Mouse (Mus musculus) liver, embryonic 14.5 days (tissue): ENCODE measurements around the gene Cct2. TPM values are rescaled to one million over a fixed set of nuclear protein-coding genes. Genes with fewer than 3 reads are reported as not detected.

Experiments used
- ATAC-seq: fragments of 200-750 bp; cut with Nextera tagmentation; 2 replicates; pipeline ENCODE4 v1.8.0; 2017; ENCODE audit warnings: moderate number of reproducible peaks, mild to moderate bottlenecking, moderate library complexity; ENCODE audit not compliant: insufficient read depth
- DNase-seq, 3 experiments: peaks; one replicate each; pipeline ENCODE4 v3.0.0-alpha.2; 2012 to 2013; ENCODE audit warnings: low read depth in 3 of 3, low spot score in 3 of 3
- H3K27ac ChIP-seq: fragments of 300-500 bp; sonication (generic); 2 replicates; pipeline ENCODE4 v1.5.1; 2014; ENCODE audit warnings: moderate library complexity, mild to moderate bottlenecking, control low read depth, inconsistent platforms
- H3K27me3 ChIP-seq: fragments of 300-500 bp; sonication (generic); 2 replicates; pipeline ENCODE4 v1.6.1; 2014; ENCODE audit warnings: mild to moderate bottlenecking, low read length, moderate library complexity; ENCODE audit not compliant: control insufficient read depth, insufficient read depth
- H3K36me3 ChIP-seq: fragments of 300-500 bp; sonication (generic); replicated peaks from 2 replicates; pipeline ENCODE4 v1.6.1; 2014; ENCODE audit warnings: low read depth; ENCODE audit not compliant: control insufficient read depth, insufficient read depth
- H3K4me1 ChIP-seq, 2 experiments: fragments of 200-500 bp in 1 of 2; fragments of 300-500 bp in 1 of 2; sonication (generic) in 1 of 2; replicated peaks; 2 replicates each; pipeline ENCODE4 v1.6.1; 2012 to 2014; ENCODE audit warnings: antibody characterized with exemption in 1 of 2, inconsistent platforms in 1 of 2, low read length in 1 of 2; ENCODE audit not compliant: control insufficient read depth in 2 of 2, insufficient read depth in 2 of 2
- H3K4me2 ChIP-seq: fragments of 300-500 bp; sonication (generic); 2 replicates; pipeline ENCODE4 v1.6.1; 2014; ENCODE audit warnings: low read depth, mild to moderate bottlenecking, control low read depth, moderate library complexity
- H3K4me3 ChIP-seq, 2 experiments: fragments of 200-500 bp in 1 of 2; fragments of 300-500 bp in 1 of 2; sonication (generic) in 1 of 2; 2 replicates each; pipeline ENCODE4 v1.5.1; 2012 to 2014; ENCODE audit warnings: low read depth in 2 of 2, low read length in 2 of 2, mild to moderate bottlenecking in 2 of 2, control low read depth in 1 of 2, inconsistent platforms in 1 of 2, moderate library complexity in 1 of 2; ENCODE audit not compliant: insufficient read depth in 1 of 2
- H3K9ac ChIP-seq: fragments of 300-500 bp; sonication (generic); replicated peaks from 2 replicates; pipeline ENCODE4 v1.6.1; 2014; ENCODE audit warnings: mild to moderate bottlenecking, control low read depth, moderate library complexity
- H3K9me3 ChIP-seq: fragments of 300-500 bp; sonication (generic); 2 replicates; pipeline ENCODE4 v1.6.1; 2016; ENCODE audit warnings: low read length, mixed read lengths; ENCODE audit not compliant: control insufficient read depth
- CTCF ChIP-seq: IDR thresholded peaks from 2 replicates; pipeline ENCODE4 v1.5.1; 2016; ENCODE audit warnings: antibody characterized with exemption, low read depth, control low read depth
- EP300 ChIP-seq: IDR thresholded peaks from 2 replicates; pipeline ENCODE4 v1.6.1; 2016; ENCODE audit warnings: antibody characterized with exemption, low read depth
- WGBS: fragments of 180-500 bp; shearing (Covaris S2); extraction: QIAGEN DNeasy Blood & Tissue Kit; methylation state at CpG from one replicate; pipeline ENCODE4 v1.1.7; 2014; ENCODE audit not compliant: insufficient replicate concordance; 5-methylcytosine and 5-hydroxymethylcytosine counted together
- polyA plus RNA-seq, 2 experiments: library from polyadenylated mRNA; depleted of rRNA in 1 of 2; stranded (reverse) in 1 of 2; unstranded in 1 of 2; fragments of >200 nt; fragmentation: Nextera tagmentation in 1 of 2; extraction: Ambion mirVana in 1 of 2; gene quantifications; 2 replicates each; pipeline versions ENCODE4 v1.2.1 to v1.2.3; 2012 to 2014

The Cct2 gene
- polyA plus RNA-seq, 2 experiments, result 137 to 170 TPM

DNA sequence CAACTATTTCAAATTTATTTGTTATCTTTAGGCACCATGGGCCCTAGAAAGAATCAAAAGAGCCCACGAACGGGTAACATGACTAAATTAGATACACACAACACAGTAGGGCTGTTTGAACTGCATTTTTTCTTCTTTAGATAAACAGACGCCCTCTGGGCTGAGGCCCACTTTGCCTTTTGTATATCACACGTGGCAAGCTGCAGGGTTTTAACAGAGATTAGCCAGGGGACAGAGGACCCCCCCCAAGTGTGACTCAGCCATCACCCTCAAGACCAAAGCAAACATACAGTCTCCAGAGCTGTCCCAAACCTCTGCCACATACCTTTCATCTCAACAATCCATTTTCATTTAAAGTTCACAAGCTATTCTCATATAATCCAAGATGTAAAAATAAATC is 42.6 kb upstream of the Cct2 start:
- Histone ChIP-seq H3K9ac (peak overlapping the region; percentile 14), H3K4me2 (peak overlapping the region; percentile 67), H3K4me1 (peaks cover 74 to 78% of the 10 kb centered on the region in 2 experiments), H3K36me3 (no peaks in the 10 kb centered on the region; the same call in 1 of the 2 replicates), H3K27me3 (no peaks in the 10 kb centered on the region), H3K27ac (peak overlapping the region; percentile 83), H3K9me3 (no peaks in the 10 kb centered on the region), H3K4me3 (no peak overlapping the region)
- DNase-seq (peak; percentile 84 to 87 (median 84)), ATAC-seq (peak; percentile 91)
- WGBS, result 6% methylated on average over 4 of the region's 4 CpGs
- TF ChIP-seq CTCF (no peak), EP300 (peak; percentile 98)

GRCm38 (mm10) chr10:117105015-117105414 is 41.4 kb upstream of the Cct2 start:
- peak overlapping the region; percentile 50 for H3K9ac ChIP-seq
- peak overlapping the region; percentile 67 for H3K4me2 ChIP-seq
- H3K27ac ChIP-seq, result peak overlapping the region; percentile 83
- peak; percentile 24 for ATAC-seq
- peaks cover 68% of the 10 kb centered on the region in 2 experiments for H3K4me1 ChIP-seq
- H3K27me3 ChIP-seq, result no peaks in the 10 kb centered on the region
- DNase-seq, result peak in 1 of 3 experiments; percentile 50
- H3K4me3 ChIP-seq, result peak overlapping the region in 1 of 2 experiments; percentile 9; a peak in 3 of 4 replicates
- TF ChIP-seq EP300 (peak; percentile 35), CTCF (no peak)
- 35% methylated on average over 4 of the region's 4 CpGs for WGBS
- no peaks in the 10 kb centered on the region; the same call in 1 of the 2 replicates for H3K36me3 ChIP-seq
- no peaks in the 10 kb centered on the region for H3K9me3 ChIP-seq

DNA sequence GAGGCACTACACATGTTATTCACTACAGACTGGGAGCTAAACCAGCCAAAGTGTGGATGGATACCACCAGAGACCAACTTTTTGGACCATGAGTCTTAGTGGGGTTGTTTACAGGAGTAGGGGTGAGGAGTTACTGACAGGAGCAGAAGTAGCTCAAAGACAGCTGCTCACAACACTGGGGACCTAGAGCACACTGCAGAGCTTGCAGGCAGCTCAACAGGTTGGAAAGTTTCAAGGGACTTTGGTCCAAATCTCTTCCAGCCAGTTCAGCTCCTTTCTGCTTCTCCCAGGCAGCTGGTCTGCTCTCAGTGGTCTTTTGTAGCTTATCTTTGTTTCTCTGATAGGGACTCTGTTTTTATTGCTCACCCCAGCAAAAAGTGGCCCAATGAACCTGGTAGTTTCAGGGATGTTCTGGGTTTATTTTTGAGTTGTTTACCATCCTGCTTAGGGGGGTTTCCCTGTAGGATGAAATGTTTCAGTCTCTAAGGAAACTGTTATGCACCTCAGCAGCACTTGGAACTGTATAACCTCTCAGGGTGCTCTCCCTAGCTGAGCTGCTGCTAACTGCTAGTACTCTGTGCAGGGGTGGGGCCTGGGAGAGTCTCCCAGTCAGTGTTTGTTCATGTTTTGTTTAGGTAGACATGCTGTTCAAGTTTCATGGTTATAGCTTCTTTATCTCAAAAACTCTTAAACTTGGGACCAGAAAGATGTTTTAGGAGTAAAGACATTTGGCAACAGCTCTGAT is 40.4 kb upstream of the Cct2 start:
- Histone ChIP-seq H3K27me3 (no peaks in the 10 kb centered on the region), H3K36me3 (peaks cover 2% of the 10 kb centered on the region; the same call in 1 of the 2 replicates), H3K4me2 (peak overlapping the region; percentile 67), H3K4me1 (peaks cover 61 to 63% of the 10 kb centered on the region in 2 experiments), H3K4me3 (no peak overlapping the region), H3K27ac (peak overlapping the region; percentile 83), H3K9me3 (no peaks in the 10 kb centered on the region), H3K9ac (peak overlapping the region; percentile 51)
- TF ChIP-seq EP300 (0 out of 2 replicates have a peak, but pooled peaks have one; percentile 8), CTCF (no peak)
- no peak for DNase-seq
- ATAC-seq, result peak; percentile 47

DNA sequence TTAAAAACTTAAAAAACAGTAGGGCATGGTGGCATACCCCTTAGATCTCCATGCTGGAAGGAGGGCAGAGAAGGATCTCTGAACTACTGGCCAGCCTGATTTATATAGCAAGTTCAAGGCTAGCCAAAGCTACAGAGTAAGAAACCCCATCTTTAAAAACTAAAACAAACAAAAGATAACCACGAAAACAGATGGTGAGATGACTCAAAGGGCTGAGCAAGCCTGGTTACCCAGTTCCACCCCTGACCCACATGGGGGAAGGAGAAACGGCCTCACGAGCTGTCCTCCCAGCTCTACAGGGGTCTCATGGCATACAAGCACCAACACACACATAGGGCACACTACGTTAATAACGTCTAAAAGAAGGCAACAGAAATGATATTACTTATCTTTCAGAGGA is 36.6 kb upstream of the Cct2 start:
- 72% methylated on average over 5 of the region's 5 CpGs for WGBS
- TF ChIP-seq CTCF (no peak), EP300 (no peak)
- H3K4me3 ChIP-seq, result no peak overlapping the region
- peaks cover 4% of the 10 kb centered on the region for H3K36me3 ChIP-seq
- ATAC-seq (no peak), DNase-seq (no peak)
- H3K27ac ChIP-seq, result no peak overlapping the region
- H3K27me3 ChIP-seq, result no peaks in the 10 kb centered on the region
- peaks cover 54 to 55% of the 10 kb centered on the region in 2 experiments for H3K4me1 ChIP-seq
- H3K9ac ChIP-seq, result no peak overlapping the region
- H3K4me2 ChIP-seq, result no peak overlapping the region
- H3K9me3 ChIP-seq, result no peaks in the 10 kb centered on the region

GRCm38 (mm10) chr10:117097116-117097698 is 33.6 kb upstream of the Cct2 start:
- H3K9ac ChIP-seq, result peak overlapping the region; percentile 1
- H3K4me1 ChIP-seq, result peaks cover 26 to 37% of the 10 kb centered on the region in 2 experiments
- TF ChIP-seq EP300 (peak; percentile 89), CTCF (peak; percentile 43)
- H3K9me3 ChIP-seq, result no peaks in the 10 kb centered on the region
- H3K4me3 ChIP-seq, result no peak overlapping the region
- WGBS, result 49% methylated on average over 2 of the region's 2 CpGs
- H3K36me3 ChIP-seq, result peaks cover 9% of the 10 kb centered on the region
- H3K27ac ChIP-seq, result peak overlapping the region; percentile 86
- H3K4me2 ChIP-seq, result peak overlapping the region; percentile 41
- peak; percentile 94 for ATAC-seq
- peak; percentile 55 to 64 (median 64) for DNase-seq
- no peaks in the 10 kb centered on the region for H3K27me3 ChIP-seq
